Mouse (Mus musculus): ENCODE results near the gene Cntnap5b.
"Not testable (repeated sequence)": the region's sequence is repeated elsewhere in the genome, so short reads cannot be mapped to it uniquely, and the experiment has no call there.

Gene Cntnap5b

GRCm38 (mm10) chr1:99772614-99773013 is at the start of gene Cntnap5b:
Cntnap5b (plus strand) TSS chr1:99772765.
- DNase-seq, result no peak

GRCm38 (mm10) chr1:99759996-99760395 is 12.6 kb upstream of the Cntnap5b start:
- DNase-seq, result no peak

GRCm38 (mm10) chr1:99772183-99772582 is 382 bp upstream of the Cntnap5b start:
- DNase-seq, result peak; percentile 7 to 11

GRCm38 (mm10) chr1:99774144-99774543 is 1.6 kb downstream of the Cntnap5b start:
- no peak for DNase-seq

DNA sequence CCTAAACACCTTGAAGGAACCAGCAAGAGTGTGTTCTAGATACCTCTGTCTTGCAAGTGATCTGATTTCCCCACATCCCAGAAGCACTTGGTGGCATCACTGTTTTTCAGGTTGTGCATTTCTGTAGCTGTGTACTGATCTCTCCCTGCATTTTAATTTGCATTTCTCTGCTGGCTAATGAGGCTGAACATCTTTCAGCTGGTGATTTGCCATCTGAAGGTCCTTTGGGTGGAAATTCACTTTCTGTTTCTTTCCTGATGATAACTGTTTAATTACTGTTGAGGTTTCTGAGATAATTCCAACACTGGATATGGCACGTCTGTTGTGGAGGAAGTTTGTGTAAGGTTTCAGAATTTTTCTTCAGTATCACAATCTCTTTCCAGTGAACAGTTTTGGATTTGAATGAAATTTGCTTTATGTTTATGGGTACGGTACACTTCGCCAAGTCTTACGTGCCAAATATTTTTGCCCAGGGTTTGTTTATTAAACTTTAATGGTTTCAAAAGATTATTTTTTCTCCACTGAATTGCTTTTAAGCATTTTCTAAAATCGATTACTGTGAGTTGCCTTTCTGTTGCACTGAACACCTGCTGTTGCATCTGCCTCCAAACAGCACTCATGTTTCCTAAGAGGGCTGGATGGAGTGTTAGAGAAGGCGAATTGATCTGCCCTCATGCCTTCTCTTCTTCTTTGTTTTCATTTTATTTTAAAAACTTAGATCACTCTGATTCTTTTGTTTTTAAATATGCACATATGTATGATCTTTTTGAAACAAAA is 41.0 kb downstream of the Cntnap5b start:
- DNase-seq, result no peak

DNA sequence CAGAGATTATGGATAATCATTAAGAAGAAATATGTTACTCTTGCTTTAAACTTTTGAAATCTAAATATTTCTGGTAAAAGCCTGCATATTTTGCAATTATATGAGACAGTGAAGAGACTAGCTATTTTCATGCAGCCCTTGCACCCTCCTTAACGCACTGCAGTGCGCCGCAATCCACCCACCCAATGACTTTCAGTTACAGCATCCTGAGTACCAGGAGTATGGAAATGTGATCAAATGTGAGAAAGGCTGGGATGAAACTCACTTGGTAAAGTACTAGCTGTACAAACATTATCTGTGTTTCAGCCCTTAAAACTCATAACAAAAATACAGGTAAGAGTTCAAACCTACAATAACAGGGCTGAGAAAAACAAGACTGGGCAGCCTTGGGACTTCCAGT is 99.8 kb downstream of the Cntnap5b start:
- DNase-seq, result no peak

GRCm38 (mm10) chr1:99907774-99908173 is 135.2 kb downstream of the Cntnap5b start:
- DNase-seq, result no peak

GRCm38 (mm10) chr1:99943515-99943914 is 170.9 kb downstream of the Cntnap5b start:
- no peak for DNase-seq

GRCm38 (mm10) chr1:99959428-99959987 is 186.9 kb downstream of the Cntnap5b start:
- no peak for DNase-seq

GRCm38 (mm10) chr1:99967300-99968089 is 194.9 kb downstream of the Cntnap5b start:
- DNase-seq, result no peak

- DNase-seq, result no peak
Measured at GRCm38 (mm10) chr1:99970184-99971086, 197.9 kb downstream of the Cntnap5b start.

DNA sequence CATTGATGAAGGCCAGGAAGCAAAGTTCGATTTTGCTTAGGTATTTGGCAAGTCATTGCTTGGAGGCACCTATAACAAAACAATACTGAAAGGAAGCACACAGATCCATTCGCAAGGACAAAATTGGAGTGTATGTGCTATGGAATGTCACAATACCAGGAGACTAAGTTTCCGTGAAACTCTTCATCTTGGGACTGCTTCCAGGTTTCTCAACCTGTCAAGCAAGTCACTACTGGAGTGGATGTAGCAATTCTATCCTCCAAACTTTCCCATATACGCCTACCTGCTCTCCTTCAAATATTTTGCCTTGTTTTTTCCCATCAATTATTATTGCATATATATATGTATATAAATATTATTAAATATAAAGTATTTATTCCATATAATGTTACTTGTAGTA is 228.7 kb downstream of the Cntnap5b start:
- not testable (repeated sequence) for DNase-seq

- DNase-seq, result no peak
Measured at GRCm38 (mm10) chr1:100006021-100006745, 233.6 kb downstream of the Cntnap5b start.

GRCm38 (mm10) chr1:100041808-100042207 is 269.2 kb downstream of the Cntnap5b start:
- DNase-seq, result no peak

DNA sequence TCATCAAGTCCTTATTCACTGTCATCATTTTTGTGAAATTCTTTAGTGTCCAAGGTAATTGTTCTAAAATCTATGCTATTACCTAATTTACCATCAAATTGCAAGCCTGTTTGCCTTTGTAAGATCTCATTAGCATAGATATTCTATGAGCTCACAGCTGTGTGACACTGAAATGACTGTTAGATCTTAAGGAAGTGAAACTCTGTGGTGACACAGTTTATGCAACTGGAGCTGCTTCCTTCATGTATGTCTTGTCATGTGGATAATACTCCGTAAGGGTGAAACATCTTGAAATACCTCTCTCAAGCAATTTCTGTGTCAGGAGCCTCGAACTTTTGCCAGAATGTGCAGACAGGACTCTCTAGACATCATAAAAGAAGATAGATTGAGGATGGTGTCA is 307.2 kb downstream of the Cntnap5b start:
- DNase-seq, result no peak

- no peak for DNase-seq
Measured at GRCm38 (mm10) chr1:100100516-100100915, 328.0 kb downstream of the Cntnap5b start.

DNA sequence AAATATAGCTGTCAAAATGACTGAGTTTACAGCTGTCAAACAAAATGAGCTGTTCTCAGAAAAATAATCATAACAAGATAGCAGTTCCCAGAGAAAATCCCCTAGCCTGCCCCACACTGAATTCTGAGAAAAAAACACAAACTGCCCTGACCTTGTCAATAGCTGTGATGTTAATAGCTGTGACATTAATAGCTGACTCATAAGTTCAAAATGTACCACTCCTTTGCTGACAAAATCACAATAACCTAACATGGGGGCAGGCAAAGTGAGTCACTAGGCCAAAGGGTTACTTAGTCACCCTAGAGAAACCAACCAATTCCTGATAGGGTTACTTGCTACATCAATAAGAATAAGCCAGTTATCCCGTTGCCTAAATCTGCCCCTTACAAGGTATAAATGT is 328.5 kb downstream of the Cntnap5b start:
- no peak for DNase-seq

DNA sequence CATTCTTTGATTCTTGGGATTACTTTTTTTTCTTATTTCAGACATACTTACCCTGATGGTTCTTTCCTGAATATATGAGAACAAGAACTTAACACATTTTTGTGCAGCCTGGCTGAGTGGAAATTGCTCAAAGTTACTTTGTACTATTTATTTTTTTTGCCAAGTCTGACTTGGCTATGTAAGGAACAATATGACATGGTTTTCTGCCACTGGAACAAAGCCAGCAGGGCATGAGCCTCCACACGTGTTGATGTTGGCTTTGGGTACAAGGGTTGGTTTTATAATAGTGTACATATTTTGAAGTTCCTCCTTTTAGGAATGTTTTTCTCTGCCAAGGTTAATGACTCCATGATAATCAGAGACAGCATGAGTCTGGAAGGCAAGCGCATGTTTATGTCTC is 331.8 kb downstream of the Cntnap5b start:
- DNase-seq, result no peak

DNA sequence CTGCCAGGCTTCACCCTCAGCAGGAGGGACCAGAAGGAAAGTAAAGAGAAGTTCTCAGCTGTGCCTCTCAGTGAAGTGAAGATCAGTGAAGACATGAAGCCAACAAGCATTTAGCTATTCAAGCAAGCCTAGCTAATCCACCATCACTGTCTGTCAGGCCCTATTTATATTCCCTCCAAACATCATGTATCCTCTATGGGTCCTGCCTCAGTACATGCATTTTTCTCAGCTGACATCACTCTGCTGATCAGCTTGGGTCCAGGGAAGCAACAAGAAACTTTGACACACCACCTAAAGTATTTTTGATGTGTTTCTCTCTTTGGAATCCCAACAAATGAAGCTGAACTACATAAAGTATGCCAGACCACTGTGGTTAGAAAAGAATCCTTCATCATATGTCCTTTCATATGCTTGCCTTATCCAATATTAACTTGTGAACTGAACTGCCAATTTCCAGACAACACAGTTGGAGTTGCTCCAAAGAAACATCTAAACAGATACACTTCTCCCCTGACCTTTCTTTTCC is 349.9 kb downstream of the Cntnap5b start:
- no peak for DNase-seq

- no peak for DNase-seq
Measured at GRCm38 (mm10) chr1:100163588-100164357, 391.2 kb downstream of the Cntnap5b start.

GRCm38 (mm10) chr1:100171566-100171965 is 399.0 kb downstream of the Cntnap5b start:
- DNase-seq, result no peak
